Comparison of ENCODE assay signal across 18 mouse cellular contexts in the genomic region with DNA sequence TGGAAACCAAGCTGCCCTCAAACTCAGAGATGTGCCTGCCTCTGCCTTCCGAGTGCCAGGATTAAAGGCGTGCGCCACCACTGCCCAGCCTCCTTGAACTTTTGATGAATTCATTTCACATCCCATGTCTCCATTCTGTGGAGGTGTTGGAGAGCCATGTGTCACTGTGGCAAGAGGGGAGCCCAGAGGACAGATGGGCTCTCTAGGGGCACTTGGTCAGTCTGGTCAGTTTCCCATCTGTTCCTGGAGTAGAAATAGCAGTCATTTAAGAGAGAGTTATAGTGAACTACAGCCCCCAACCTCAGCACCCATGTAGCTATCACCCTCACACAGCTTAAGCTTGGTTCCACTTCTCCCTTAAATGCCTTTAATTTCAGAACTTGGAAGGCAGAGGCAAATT.
"Had no signal": no experiment of that assay in that cellular context is flagged by ENCODE, and none has a peak within 500 bp of the region (broad histone marks: within the 10 kb centered on the region; RNA-seq: fewer than 3 reads in every experiment).

No protein-coding gene starts in this region.

- H3K4me1 ChIP-seq: midbrain, embryonic 12.5 days; neural tube, embryonic 13.5 days; neural tube, embryonic 15.5 days had no signal

- H3K9me3 ChIP-seq: midbrain, embryonic 10.5 days; midbrain, embryonic 12.5 days; neural tube, embryonic 13.5 days; neural tube, embryonic 15.5 days; stomach, embryonic 15.5 days had no signal

- H3K27me3 ChIP-seq: midbrain, embryonic 12.5 days; neural tube, embryonic 13.5 days; neural tube, embryonic 15.5 days; stomach, embryonic 15.5 days had no signal

- DNase-seq: lung, adult 18-20 months; lung, embryonic 14.5 days; lung, postnatal 10 days; lung, postnatal 4 days; midbrain, embryonic 14.5 days; retina, postnatal 1 day; right cerebral cortex, adult 18-20 months; right cerebral cortex, postnatal 25 days; right cerebral cortex, postnatal 4 days; thymus, adult 2 months; thymus, postnatal 25 days; thymus, postnatal 4 days had no signal

- H3K9ac ChIP-seq: lung, embryonic 14.5 days; midbrain, embryonic 12.5 days; neural tube, embryonic 13.5 days; neural tube, embryonic 15.5 days; stomach, embryonic 15.5 days had no signal

- H3K36me3 ChIP-seq: midbrain, embryonic 10.5 days; midbrain, embryonic 12.5 days; neural tube, embryonic 13.5 days; neural tube, embryonic 15.5 days; stomach, embryonic 15.5 days had no signal

- H3K4me3 ChIP-seq: midbrain, embryonic 10.5 days; midbrain, embryonic 12.5 days; myocyte; neural tube, embryonic 13.5 days; neural tube, embryonic 15.5 days; stomach, embryonic 15.5 days had no signal

- H3K27ac ChIP-seq: midbrain, embryonic 10.5 days; midbrain, embryonic 12.5 days; neural tube, embryonic 13.5 days; neural tube, embryonic 15.5 days; stomach, embryonic 15.5 days had no signal
